Mouse (Mus musculus) liver, embryonic 11.5 days (tissue): ENCODE data around the gene D930007J09Rik. TPM values are rescaled to one million over a fixed set of nuclear protein-coding genes. Genes with fewer than 3 reads are reported as not detected.

ENCODE experiments used
- ATAC-seq: fragments of 200-750 bp; cut with Nextera tagmentation; replicated peaks from 2 replicates; pipeline ENCODE4 v1.8.0; 2017; ENCODE audit warnings: moderate number of reproducible peaks, mild to moderate bottlenecking, moderate TSS enrichment, moderate library complexity; ENCODE audit not compliant: low FRiP score
- DNase-seq: peaks from one replicate; pipeline ENCODE4 v3.0.0-alpha.2; 2017; ENCODE audit warnings: low spot score
- H3K27ac ChIP-seq: fragments of 300-500 bp; sonication (generic); 2 replicates; pipeline ENCODE4 v1.5.1; 2014; ENCODE audit warnings: mild to moderate bottlenecking, low read depth, low read length, control low read depth
- H3K27me3 ChIP-seq: fragments of 300-500 bp; sonication (generic); replicated peaks from 2 replicates; pipeline ENCODE4 v1.6.1; 2014; ENCODE audit warnings: low read length, mixed read lengths; ENCODE audit not compliant: control insufficient read depth, insufficient read depth
- H3K36me3 ChIP-seq: fragments of 300-500 bp; sonication (generic); 2 replicates; pipeline ENCODE4 v1.6.1; 2014; ENCODE audit warnings: mild to moderate bottlenecking, low read length, moderate library complexity, mixed read lengths; ENCODE audit not compliant: control insufficient read depth, insufficient read depth
- H3K4me1 ChIP-seq: fragments of 300-500 bp; sonication (generic); replicated peaks from 2 replicates; pipeline ENCODE4 v1.6.1; 2014; ENCODE audit warnings: low read length, mixed read lengths; ENCODE audit not compliant: control insufficient read depth, insufficient read depth
- H3K4me2 ChIP-seq: fragments of 300-500 bp; sonication (generic); 2 replicates; pipeline ENCODE4 v1.6.1; 2014; ENCODE audit warnings: mild to moderate bottlenecking, control low read depth, moderate library complexity
- H3K4me3 ChIP-seq: fragments of 300-500 bp; sonication (generic); 2 replicates; pipeline ENCODE4 v1.5.1; 2014; ENCODE audit warnings: low read depth, low read length, control low read depth
- H3K9ac ChIP-seq: fragments of 300-500 bp; sonication (generic); 2 replicates; pipeline ENCODE4 v1.6.1; 2014; ENCODE audit warnings: low read depth, low read length, control low read depth
- H3K9me3 ChIP-seq: fragments of 300-500 bp; sonication (generic); 2 replicates; pipeline ENCODE4 v1.6.1; 2016; ENCODE audit warnings: low read length, inconsistent platforms, mixed read lengths; ENCODE audit not compliant: control insufficient read depth
- WGBS: fragments of 180-500 bp; shearing (Covaris S2); extraction: QIAGEN DNeasy Blood & Tissue Kit; methylation state at CpG from one replicate; pipeline ENCODE4 v1.1.7; 2014; 5-methylcytosine and 5-hydroxymethylcytosine counted together
- polyA plus RNA-seq: library from polyadenylated mRNA; unstranded; fragments of >200 nt; fragmentation: Nextera tagmentation; extraction: Ambion mirVana; gene quantifications from 2 replicates; pipeline ENCODE4 v1.2.1, GENCODE M21; 2014

The D930007J09Rik gene
- polyA plus RNA-seq, 1 experiment from 2014 or later: not detected

- Histone ChIP-seq H3K27me3 (no peaks in the 10 kb centered on the region), H3K36me3 (0 out of 2 replicates have a peak, but pooled peaks cover 2% of the 10 kb centered on the region), H3K4me3 (no peak overlapping the region), H3K9me3 (no peaks in the 10 kb centered on the region), H3K4me2 (no peak overlapping the region), H3K4me1 (no peaks in the 10 kb centered on the region), H3K9ac (no peak overlapping the region), H3K27ac (no peak overlapping the region)
- DNase-seq: no peak
- 79% methylated on average over 6 of the region's 6 CpGs for WGBS
- 0 out of 2 replicates have a peak, but pooled peaks have one; percentile 13 for ATAC-seq
Observed at GRCm38 (mm10) chr13:32824377-32825330, 22.0 kb upstream of the D930007J09Rik start.

- H3K4me3 ChIP-seq: no peak overlapping the region
- 90% methylated on average over 6 of the region's 6 CpGs for WGBS
- DNase-seq (no peak), ATAC-seq (no peak)
- no peaks in the 10 kb centered on the region for H3K27me3 ChIP-seq
- H3K9ac ChIP-seq: no peak overlapping the region
- 0 out of 2 replicates have a peak, but pooled peaks cover 2% of the 10 kb centered on the region for H3K36me3 ChIP-seq
- H3K27ac ChIP-seq: no peak overlapping the region
- H3K4me1 ChIP-seq: no peaks in the 10 kb centered on the region
- no peak overlapping the region for H3K4me2 ChIP-seq
- no peaks in the 10 kb centered on the region for H3K9me3 ChIP-seq
Observed at GRCm38 (mm10) chr13:32823126-32823525, 20.5 kb upstream of the D930007J09Rik start.

GRCm38 (mm10) chr13:32821671-32822070, 19.0 kb upstream of the D930007J09Rik start:
- Histone ChIP-seq H3K4me3 (no peak overlapping the region), H3K4me2 (no peak overlapping the region), H3K27ac (no peak overlapping the region), H3K9ac (no peak overlapping the region), H3K4me1 (no peaks in the 10 kb centered on the region), H3K36me3 (peaks cover 2% of the 10 kb centered on the region; the same call in 1 of the 2 replicates), H3K27me3 (no peaks in the 10 kb centered on the region), H3K9me3 (no peaks in the 10 kb centered on the region)
- 94% methylated on average over 4 of the region's 4 CpGs for WGBS
- DNase-seq: no peak
- ATAC-seq: no peak

- Histone ChIP-seq H3K4me1 (no peaks in the 10 kb centered on the region), H3K4me3 (no peak overlapping the region), H3K27ac (no peak overlapping the region), H3K9ac (no peak overlapping the region), H3K4me2 (no peak overlapping the region), H3K9me3 (no peaks in the 10 kb centered on the region), H3K36me3 (peaks cover 8% of the 10 kb centered on the region; the same call in 1 of the 2 replicates), H3K27me3 (no peaks in the 10 kb centered on the region)
- DNase-seq: no peak
- ATAC-seq: no peak
- 92% methylated on average over 5 of the region's 5 CpGs for WGBS
Observed at GRCm38 (mm10) chr13:32819926-32820325, 17.3 kb upstream of the D930007J09Rik start.

- ATAC-seq: no peak
- Histone ChIP-seq H3K4me1 (no peaks in the 10 kb centered on the region), H3K27me3 (no peaks in the 10 kb centered on the region), H3K36me3 (peaks cover 8% of the 10 kb centered on the region; the same call in 1 of the 2 replicates), H3K4me2 (no peak overlapping the region), H3K4me3 (no peak overlapping the region), H3K9me3 (no peaks in the 10 kb centered on the region), H3K9ac (no peak overlapping the region), H3K27ac (no peak overlapping the region)
- WGBS: 91% methylated on average over 3 of the region's 3 CpGs
- DNase-seq: no peak
Observed at GRCm38 (mm10) chr13:32819241-32819640, 16.6 kb upstream of the D930007J09Rik start.

- H3K9me3 ChIP-seq: no peaks in the 10 kb centered on the region
- peaks cover 14% of the 10 kb centered on the region; the same call in 1 of the 2 replicates for H3K4me1 ChIP-seq
- DNase-seq (no peak), ATAC-seq (no peak)
- no peak overlapping the region for H3K9ac ChIP-seq
- H3K4me2 ChIP-seq: no peak overlapping the region
- H3K36me3 ChIP-seq: peaks cover 14% of the 10 kb centered on the region
- H3K27ac ChIP-seq: no peak overlapping the region
- 89% methylated on average over 3 of the region's 3 CpGs for WGBS
- no peaks in the 10 kb centered on the region for H3K27me3 ChIP-seq
- H3K4me3 ChIP-seq: no peak overlapping the region
Observed at GRCm38 (mm10) chr13:32807624-32808023, 5.0 kb upstream of the D930007J09Rik start.

- H3K4me1 ChIP-seq: peaks cover 14% of the 10 kb centered on the region; the same call in 1 of the 2 replicates
- no peak overlapping the region for H3K27ac ChIP-seq
- ATAC-seq (no peak), DNase-seq (no peak)
- no peaks in the 10 kb centered on the region for H3K9me3 ChIP-seq
- H3K27me3 ChIP-seq: no peaks in the 10 kb centered on the region
- no peak overlapping the region for H3K4me2 ChIP-seq
- no peak overlapping the region for H3K9ac ChIP-seq
- WGBS: 89% methylated on average over 7 of the region's 7 CpGs
- H3K36me3 ChIP-seq: peaks cover 14% of the 10 kb centered on the region
- no peak overlapping the region for H3K4me3 ChIP-seq
Observed at GRCm38 (mm10) chr13:32806820-32807219, 4.2 kb upstream of the D930007J09Rik start.

GRCm38 (mm10) chr13:32803701-32804345, 1.2 kb upstream of the D930007J09Rik start:
- Histone ChIP-seq H3K9me3 (no peaks in the 10 kb centered on the region), H3K27ac (no peak overlapping the region), H3K9ac (no peak overlapping the region), H3K4me2 (peak overlapping the region; percentile 95), H3K4me3 (peak overlapping the region; percentile 77), H3K27me3 (no peaks in the 10 kb centered on the region), H3K36me3 (peaks cover 12% of the 10 kb centered on the region), H3K4me1 (peaks cover 18% of the 10 kb centered on the region)
- 83% methylated on average over 4 of the region's 4 CpGs for WGBS
- no peak for ATAC-seq
- no peak for DNase-seq
